Mouse (Mus musculus) cerebellum, adult 2 months (tissue): Measurements from ENCODE around the gene Hps4. TPM values are rescaled to one million over a fixed set of nuclear protein-coding genes. Genes with fewer than 3 reads are reported as not detected.

Experiments
- DNase-seq, 2 experiments: peaks; one replicate each; pipeline ENCODE4 v3.0.0; 2021
- H3K27ac ChIP-seq: fragments of 200-500 bp; 2 replicates; pipeline ENCODE4 v1.5.1; 2012; ENCODE audit warnings: low read length, control low read depth, inconsistent platforms; ENCODE audit not compliant: insufficient read depth
- H3K27me3 ChIP-seq: fragments of 200-500 bp; 2 replicates; pipeline ENCODE4 v1.6.1; 2012; ENCODE audit warnings: inconsistent platforms, mild to moderate bottlenecking, low read length, moderate library complexity; ENCODE audit not compliant: control insufficient read depth, insufficient read depth
- H3K4me1 ChIP-seq: fragments of 200-500 bp; 2 replicates; pipeline ENCODE4 v1.6.1; 2011; ENCODE audit warnings: low read length; ENCODE audit not compliant: control insufficient read depth, insufficient read depth
- H3K4me3 ChIP-seq: fragments of 200-500 bp; replicated peaks from 2 replicates; pipeline ENCODE3; 2011; ENCODE audit warnings: mild to moderate bottlenecking, low read depth, low read length, control low read depth; ENCODE audit not compliant: insufficient read depth
- CTCF ChIP-seq: fragments of 200-500 bp; IDR thresholded peaks from 2 replicates; pipeline ENCODE4 v1.5.1; 2011; ENCODE audit warnings: low read depth, mild to moderate bottlenecking, control low read depth, low read length, moderate library complexity, borderline replicate concordance; ENCODE audit not compliant: insufficient read depth
- POLR2A ChIP-seq: fragments of 200-500 bp; IDR thresholded peaks from 2 replicates; pipeline ENCODE4 v1.6.1; 2011; ENCODE audit warnings: low read length, control low read depth, borderline replicate concordance; ENCODE audit not compliant: insufficient read depth
- WGBS: fragments of 180-500 bp; shearing (Covaris S2); methylation state at CpG from one replicate; pipeline ENCODE4 v1.1.7; 2018; 5-methylcytosine and 5-hydroxymethylcytosine counted together
- polyA plus RNA-seq: library from polyadenylated mRNA; depleted of rRNA; stranded (reverse); fragments of >200 nt; gene quantifications from 2 replicates; pipeline ENCODE4 v1.2.3, GENCODE M21; 2012

Hps4 gene
- polyA plus RNA-seq, 1 experiment = 47.4 TPM

GRCm38 (mm10) chr5:112364184-112364797 is 21.4 kb downstream of the Hps4 start:
- H3K27me3 ChIP-seq = no peaks in the 10 kb centered on the region
- no peak overlapping the region for H3K4me3 ChIP-seq
- TF ChIP-seq CTCF = no peak
- no peak for TF ChIP-seq POLR2A
- H3K4me1 ChIP-seq = peaks cover 25% of the 10 kb centered on the region
- no peak for DNase-seq
- no peak overlapping the region for H3K27ac ChIP-seq
- 44% methylated on average over 10 of the region's 10 CpGs for WGBS

DNA sequence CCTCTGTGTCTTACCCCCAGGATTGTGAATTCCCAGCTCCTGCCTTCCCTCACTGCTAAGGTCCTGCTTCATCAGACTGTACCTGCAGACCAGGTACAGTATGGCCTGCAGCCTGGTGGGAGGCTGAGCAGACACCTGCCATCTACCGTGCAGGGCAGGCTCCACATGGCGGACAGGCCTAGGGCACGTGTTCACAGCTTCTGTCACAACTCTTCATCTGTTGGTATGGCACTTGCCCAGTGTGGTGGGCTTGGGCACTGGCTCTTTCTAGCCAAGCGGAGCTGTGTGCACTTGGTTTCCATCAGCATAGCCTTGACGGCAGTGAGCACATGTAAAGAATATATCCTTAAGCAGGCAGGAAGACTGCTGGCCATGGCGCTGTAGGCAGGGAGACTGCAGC is 24.0 kb downstream of the Hps4 start:
- TF ChIP-seq CTCF (no peak), POLR2A (no peak)
- peaks cover 47% of the 10 kb centered on the region for H3K4me1 ChIP-seq
- H3K4me3 ChIP-seq = no peak overlapping the region
- H3K27me3 ChIP-seq = no peaks in the 10 kb centered on the region
- no peak for DNase-seq
- no peak overlapping the region for H3K27ac ChIP-seq
- 70% methylated on average over 6 of the region's 6 CpGs for WGBS

DNA sequence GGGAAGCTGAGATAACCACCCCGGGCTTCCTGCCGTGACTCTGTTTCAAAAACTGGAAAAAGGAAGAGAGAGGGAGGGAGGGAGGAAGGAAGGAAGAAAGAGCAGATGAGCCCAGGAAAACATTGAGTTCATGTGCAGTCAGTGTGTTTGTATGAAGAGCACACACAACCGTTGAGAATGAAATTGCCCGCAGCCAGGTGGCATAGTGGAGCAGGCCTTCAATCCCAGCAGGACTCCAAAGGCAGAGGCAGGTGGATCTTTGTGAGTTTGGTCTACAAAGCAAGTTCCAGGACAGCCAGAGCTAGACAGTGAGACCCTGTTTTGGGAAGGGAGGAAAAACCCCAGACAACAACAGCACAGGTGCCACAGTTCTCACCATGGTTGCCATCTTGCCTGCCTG is 24.5 kb downstream of the Hps4 start:
- 0 out of 2 replicates have a peak, but pooled peaks have one; percentile 20 for TF ChIP-seq CTCF
- no peak for TF ChIP-seq POLR2A
- 59% methylated on average over 4 of the region's 4 CpGs for WGBS
- peaks cover 51% of the 10 kb centered on the region for H3K4me1 ChIP-seq
- no peak overlapping the region for H3K27ac ChIP-seq
- no peaks in the 10 kb centered on the region for H3K27me3 ChIP-seq
- H3K4me3 ChIP-seq = no peak overlapping the region
- DNase-seq = no peak

DNA sequence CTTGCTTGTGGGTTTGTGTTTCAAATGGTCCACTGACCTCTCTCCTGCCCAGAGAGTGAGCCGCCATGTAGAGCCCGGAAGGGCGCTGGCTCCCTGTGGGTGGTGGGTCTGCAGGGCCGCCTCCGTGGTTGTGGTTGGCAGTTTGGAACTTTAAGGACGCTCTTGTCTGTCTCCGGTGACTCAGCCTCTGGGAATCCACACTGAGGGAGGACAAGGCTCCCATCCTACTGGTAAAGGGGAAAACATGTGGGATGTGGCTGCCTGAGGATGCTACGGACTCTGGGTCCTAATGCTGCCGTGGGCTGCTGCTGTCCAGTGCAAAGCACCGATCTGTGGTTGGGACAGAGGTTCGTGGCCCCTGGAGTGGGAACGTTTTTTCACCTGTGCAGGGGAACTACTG is 25.0 kb downstream of the Hps4 start:
- 60% methylated on average over 12 of the region's 12 CpGs for WGBS
- no peak for DNase-seq
- H3K4me3 ChIP-seq = no peak overlapping the region
- no peak overlapping the region for H3K27ac ChIP-seq
- H3K4me1 ChIP-seq = peaks cover 56% of the 10 kb centered on the region
- TF ChIP-seq CTCF = no peak
- no peak for TF ChIP-seq POLR2A
- H3K27me3 ChIP-seq = no peaks in the 10 kb centered on the region

DNA sequence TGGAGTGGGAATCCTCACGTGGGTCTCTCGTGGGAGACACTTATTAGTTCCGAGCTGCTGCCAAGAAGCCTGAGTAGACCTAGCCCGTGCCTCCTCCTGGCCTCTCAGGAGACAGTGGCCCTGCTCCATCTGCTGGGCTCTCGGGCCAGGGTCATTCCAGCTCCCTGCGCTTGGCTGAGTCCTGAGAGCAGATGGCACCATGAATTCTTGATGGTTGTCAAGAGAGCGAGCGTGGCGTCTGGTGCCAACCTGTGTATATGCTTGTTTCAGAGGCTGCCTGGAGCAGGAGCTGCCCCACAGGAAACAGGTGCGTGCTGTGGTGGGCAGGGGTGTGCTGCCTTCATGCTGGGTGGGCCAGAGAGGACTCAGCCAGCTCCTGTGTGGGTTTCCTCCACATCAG is 25.8 kb downstream of the Hps4 start:
- 5% methylated on average over 10 of the region's 10 CpGs for WGBS

GRCm38 (mm10) chr5:112369326-112369725 is 26.4 kb downstream of the Hps4 start:
- WGBS = 13% methylated on average over 13 of the region's 13 CpGs
- TF ChIP-seq POLR2A (no peak), CTCF (no peak)
- H3K27me3 ChIP-seq = no peaks in the 10 kb centered on the region
- H3K27ac ChIP-seq = peak overlapping the region; percentile 97
- peaks cover 56% of the 10 kb centered on the region for H3K4me1 ChIP-seq
- peak overlapping the region; percentile 19 for H3K4me3 ChIP-seq
- DNase-seq = no peak

More for the DNA sequence above, 25.8 kb downstream of the Hps4 start:
- peak; percentile 25; the same call in 1 of the 2 replicates for TF ChIP-seq POLR2A
- peak; percentile 29; the same call in 1 of the 2 replicates for TF ChIP-seq CTCF
- Histone ChIP-seq H3K4me1 (peaks cover 56% of the 10 kb centered on the region), H3K27me3 (no peaks in the 10 kb centered on the region), H3K27ac (peak overlapping the region; percentile 97), H3K4me3 (peak overlapping the region; percentile 19)
- DNase-seq = peak; percentile 92 to 97

DNA sequence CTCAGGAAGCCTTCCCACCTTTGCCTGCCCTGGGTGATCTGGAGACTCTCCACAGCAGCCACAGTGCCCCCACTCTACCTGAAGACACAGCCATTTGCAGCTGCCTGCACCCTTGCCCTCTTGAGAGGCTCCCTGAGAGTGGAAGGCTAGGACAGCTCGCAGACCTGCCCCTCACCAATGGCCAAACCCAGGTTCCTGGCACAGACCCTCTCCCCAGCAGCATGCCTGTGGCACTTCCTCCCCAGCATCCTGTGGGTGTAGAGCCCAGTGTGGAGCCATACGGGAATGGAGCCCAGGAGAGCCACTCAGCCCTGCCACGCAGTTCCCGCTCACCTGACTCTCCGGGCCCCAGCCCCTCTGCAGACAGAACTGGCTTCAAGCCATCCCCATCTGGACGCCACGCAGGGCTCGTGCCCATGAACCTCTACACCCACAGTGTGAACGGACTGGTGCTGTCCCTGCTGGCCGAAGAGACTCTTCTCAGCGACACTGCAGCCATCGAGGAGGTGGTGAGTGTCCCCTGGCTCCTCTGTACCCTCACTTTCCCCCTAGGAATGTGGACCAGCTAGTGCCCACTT is 27.4 kb downstream of the Hps4 start:
- Histone ChIP-seq H3K4me1 (peaks cover 56% of the 10 kb centered on the region), H3K27me3 (no peaks in the 10 kb centered on the region), H3K27ac (peak overlapping the region; percentile 97), H3K4me3 (no peak overlapping the region)
- WGBS = 12% methylated on average over 12 of the region's 12 CpGs
- peak; percentile 51 to 59 for DNase-seq
- TF ChIP-seq CTCF = no peak; the same call in 1 of the 2 replicates
- no peak for TF ChIP-seq POLR2A

- DNase-seq = peak; percentile 68 to 82
Observed at GRCm38 (mm10) chr5:112371933-112372332, 29.1 kb downstream of the Hps4 start.

More at GRCm38 (mm10) chr5:112371933-112372332, 29.1 kb downstream of the Hps4 start:
- no peaks in the 10 kb centered on the region for H3K27me3 ChIP-seq
- H3K4me1 ChIP-seq = peaks cover 53% of the 10 kb centered on the region
- 11% methylated on average over 7 of the region's 7 CpGs for WGBS
- no peak for TF ChIP-seq POLR2A
- no peak for TF ChIP-seq CTCF
- H3K4me3 ChIP-seq = no peak overlapping the region
- H3K27ac ChIP-seq = peak overlapping the region; percentile 78
